Mouse (Mus musculus) lung, adult 2 months (tissue): ENCODE results near the gene Esrrg.

ENCODE experiments used
- CTCF ChIP-seq: fragments of 200-500 bp; IDR thresholded peaks from 2 replicates; pipeline ENCODE4 v1.5.1; 2011; ENCODE audit warnings: mild to moderate bottlenecking, low read length, control low read depth; ENCODE audit not compliant: insufficient read depth
- POLR2A ChIP-seq: fragments of 200-500 bp; IDR thresholded peaks from 2 replicates; pipeline ENCODE4 v1.6.1; 2011; ENCODE audit warnings: low read depth, mild to moderate bottlenecking, control low read depth, low read length, borderline replicate concordance; ENCODE audit errors: extremely low read depth

DNA sequence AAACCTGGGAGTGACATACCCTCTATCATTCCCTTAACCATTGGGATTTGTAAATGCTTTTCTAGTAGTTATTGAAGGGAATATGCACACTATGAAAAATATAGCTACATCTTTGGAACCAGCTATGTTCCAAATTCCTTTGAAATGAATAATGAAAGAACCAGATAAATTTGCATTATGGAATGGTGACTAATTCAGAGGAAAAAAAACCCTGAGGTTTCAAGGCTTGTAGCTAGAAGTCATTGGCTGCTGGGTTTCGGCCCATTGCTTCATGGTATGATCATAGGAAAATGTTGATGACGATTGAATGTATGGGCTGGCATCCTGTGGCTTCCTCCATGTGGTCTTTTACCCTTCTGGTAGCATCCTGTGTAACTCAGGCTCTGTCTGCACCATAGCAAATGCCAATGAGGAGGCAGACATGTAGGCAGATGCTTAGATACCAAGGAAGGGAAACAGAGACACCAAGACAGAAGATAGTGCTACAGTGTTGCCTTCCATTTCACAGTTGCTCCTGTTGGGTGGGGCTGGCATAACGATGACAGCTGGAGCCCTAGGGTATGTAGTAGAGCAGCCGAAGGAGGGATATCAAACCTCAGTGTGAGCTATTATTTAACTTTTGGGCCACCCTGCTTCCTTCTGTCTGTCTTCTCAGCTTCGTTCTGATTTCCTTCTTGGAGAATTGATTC, 624.6 kb downstream of the Esrrg start:
- TF ChIP-seq CTCF (no peak), POLR2A (no peak)
